Mouse (Mus musculus) embryonic facial prominence, embryonic 14.5 days (tissue): ENCODE data around the gene Iars. TPM values are rescaled to one million over a fixed set of nuclear protein-coding genes. Genes with fewer than 3 reads are reported as not detected.
A peak's percentile ranks its signal among the peaks of the same experiment; 100 is the strongest.

ENCODE experiments used
- ATAC-seq: fragments of 200-750 bp; cut with Nextera tagmentation; 2 replicates; pipeline ENCODE4 v1.8.0; 2017; ENCODE audit warnings: low read depth, moderate number of reproducible peaks, moderate TSS enrichment
- DNase-seq: peaks from one replicate; pipeline ENCODE4 v3.0.0-alpha.2; 2015; ENCODE audit warnings: low spot score
- H3K27ac ChIP-seq: fragments of 300-500 bp; sonication (generic); replicated peaks from 2 replicates; pipeline ENCODE4 v1.5.1; 2014; ENCODE audit warnings: low read depth, mild to moderate bottlenecking, low read length, moderate library complexity
- H3K27me3 ChIP-seq: fragments of 300-500 bp; sonication (generic); replicated peaks from 2 replicates; pipeline ENCODE4 v1.6.1; 2014; ENCODE audit warnings: low read length; ENCODE audit not compliant: control insufficient read depth, insufficient read depth
- H3K36me3 ChIP-seq: fragments of 300-500 bp; sonication (generic); 2 replicates; pipeline ENCODE4 v1.6.1; 2014; ENCODE audit warnings: low read length, mixed read lengths; ENCODE audit not compliant: control insufficient read depth, insufficient read depth
- H3K4me1 ChIP-seq: fragments of 300-500 bp; sonication (generic); 2 replicates; pipeline ENCODE4 v1.6.1; 2014; ENCODE audit warnings: antibody characterized with exemption, low read length; ENCODE audit not compliant: control insufficient read depth, insufficient read depth
- H3K4me2 ChIP-seq: fragments of 300-500 bp; sonication (generic); 2 replicates; pipeline ENCODE4 v1.6.1; 2014; ENCODE audit warnings: low read depth, mild to moderate bottlenecking, low read length, moderate library complexity, mixed read lengths
- H3K4me3 ChIP-seq: fragments of 300-500 bp; sonication (generic); 2 replicates; pipeline ENCODE4 v1.5.1; 2014; ENCODE audit warnings: low read depth, mild to moderate bottlenecking, low read length
- H3K9ac ChIP-seq: fragments of 300-500 bp; sonication (generic); 2 replicates; pipeline ENCODE4 v1.6.1; 2014; ENCODE audit warnings: low read depth, mild to moderate bottlenecking, low read length, moderate library complexity, mixed read lengths
- H3K9me3 ChIP-seq: fragments of 300-500 bp; sonication (generic); 2 replicates; pipeline ENCODE4 v1.6.1; 2016; ENCODE audit warnings: low read length; ENCODE audit not compliant: control insufficient read depth
- WGBS: fragments of 180-500 bp; shearing (Covaris S2); extraction: QIAGEN DNeasy Blood & Tissue Kit; methylation state at CpG from one replicate; pipeline ENCODE4 v1.1.7; 2014; 5-methylcytosine and 5-hydroxymethylcytosine counted together
- polyA plus RNA-seq: library from polyadenylated mRNA; unstranded; fragments of >200 nt; fragmentation: Nextera tagmentation; extraction: Ambion mirVana; gene quantifications from 2 replicates; pipeline ENCODE4 v1.2.1, GENCODE M21; 2014

Gene Iars
- polyA plus RNA-seq, result 67.0 and 75.0 TPM in 2 replicates

GRCm38 (mm10) chr13:49681351-49682232 lies at the start of gene Iars:
Gene Iars (plus strand): TSS chr13:49682100.
- peak; percentile 100 for ATAC-seq
- peak within 1 kb of the TSS; percentile 74; the same call in 1 of the 2 replicates for H3K27ac ChIP-seq
- peaks cover 23% of the 10 kb centered on the region for H3K36me3 ChIP-seq
- WGBS, result 5% methylated on average over 26 of the region's 26 CpGs
- peaks cover 13% of the 10 kb centered on the region; the same call in 1 of the 2 replicates for H3K4me1 ChIP-seq
- peak within 1 kb of the TSS; percentile 86 for H3K9ac ChIP-seq
- peak; percentile 98 for DNase-seq
- peak within 1 kb of the TSS; percentile 89 for H3K4me3 ChIP-seq
- H3K4me2 ChIP-seq, result peak within 1 kb of the TSS; percentile 88
- H3K27me3 ChIP-seq, result no peaks in the 10 kb centered on the region
- H3K9me3 ChIP-seq, result no peaks in the 10 kb centered on the region

- Histone ChIP-seq H3K27me3 (no peaks in the 10 kb centered on the region), H3K4me2 (no peak overlapping the region), H3K4me3 (no peak overlapping the region), H3K9ac (no peak overlapping the region), H3K27ac (no peak overlapping the region), H3K9me3 (no peaks in the 10 kb centered on the region), H3K36me3 (0 out of 2 replicates have a peak, but pooled peaks cover 3% of the 10 kb centered on the region), H3K4me1 (no peaks in the 10 kb centered on the region)
- DNase-seq (no peak), ATAC-seq (no peak)
- 89% methylated on average over 2 of the region's 2 CpGs for WGBS
Observed at GRCm38 (mm10) chr13:49639965-49640364, 41.9 kb upstream of the Iars start.

DNA sequence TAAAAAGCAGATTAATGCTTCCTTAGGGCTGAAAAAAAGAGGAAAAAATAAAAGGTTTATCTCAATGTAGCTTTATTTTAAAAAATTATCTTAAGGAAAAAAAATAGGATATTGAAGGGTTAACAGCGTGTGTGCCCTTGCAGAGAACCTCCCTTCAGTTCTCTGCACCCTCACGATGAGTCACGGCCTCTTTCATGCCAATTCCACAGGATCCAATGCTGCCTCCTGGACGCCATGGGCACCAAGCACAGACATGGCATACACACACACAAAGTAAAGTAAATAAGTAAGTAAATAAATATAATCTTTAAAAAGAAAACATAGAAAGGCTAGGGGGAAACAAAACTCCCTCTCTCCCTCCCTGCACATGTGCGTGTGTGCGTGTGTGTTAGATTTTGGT lies 39.2 kb upstream of the Iars start:
- H3K36me3 ChIP-seq, result no peaks in the 10 kb centered on the region
- WGBS, result 63% methylated on average over 6 of the region's 6 CpGs
- no peak for DNase-seq
- ATAC-seq, result no peak
- H3K4me2 ChIP-seq, result no peak overlapping the region
- no peak overlapping the region for H3K4me3 ChIP-seq
- no peaks in the 10 kb centered on the region for H3K9me3 ChIP-seq
- no peak overlapping the region for H3K27ac ChIP-seq
- no peaks in the 10 kb centered on the region for H3K4me1 ChIP-seq
- H3K27me3 ChIP-seq, result no peaks in the 10 kb centered on the region
- H3K9ac ChIP-seq, result no peak overlapping the region

DNA sequence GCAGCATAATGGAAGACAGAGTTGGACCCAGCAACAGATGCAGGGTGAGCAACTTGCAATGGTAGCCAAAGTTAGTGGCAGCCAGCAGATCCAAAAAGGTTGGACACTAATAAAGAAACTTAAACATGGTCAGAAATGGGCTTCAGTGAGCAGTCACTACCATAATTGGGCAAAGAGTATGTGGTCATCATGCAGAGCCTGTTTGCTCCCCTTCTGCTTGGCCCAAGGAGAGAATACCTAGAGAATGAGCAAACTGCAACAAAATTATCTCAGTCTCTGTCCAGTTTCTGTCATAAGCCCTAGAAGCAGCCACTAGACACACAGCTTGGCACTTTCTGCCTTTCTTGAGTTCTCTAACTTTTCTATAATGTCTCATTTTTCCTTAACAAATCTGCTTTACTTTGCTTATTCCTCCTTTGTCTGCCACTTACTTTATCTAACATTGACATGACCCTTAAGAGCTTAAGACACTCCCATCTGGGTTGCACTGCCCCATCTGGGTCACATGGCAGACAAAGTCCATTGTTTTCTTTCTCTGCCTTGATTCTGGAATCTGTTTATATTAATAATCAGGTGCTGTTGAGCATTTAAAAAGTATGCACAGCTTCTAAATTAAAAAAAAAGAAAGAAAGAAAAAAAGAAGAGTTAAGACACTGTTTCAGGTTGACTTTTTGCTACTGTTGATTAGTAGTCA lies 38.1 kb upstream of the Iars start:
- H3K4me2 ChIP-seq, result no peak overlapping the region
- H3K4me1 ChIP-seq, result no peaks in the 10 kb centered on the region
- H3K9ac ChIP-seq, result no peak overlapping the region
- DNase-seq (no peak), ATAC-seq (no peak)
- no peak overlapping the region for H3K4me3 ChIP-seq
- H3K36me3 ChIP-seq, result no peaks in the 10 kb centered on the region
- H3K27ac ChIP-seq, result no peak overlapping the region
- no peaks in the 10 kb centered on the region for H3K27me3 ChIP-seq
- no peaks in the 10 kb centered on the region for H3K9me3 ChIP-seq

- no peaks in the 10 kb centered on the region for H3K9me3 ChIP-seq
- H3K4me1 ChIP-seq, result no peaks in the 10 kb centered on the region
- peak; percentile 45 for DNase-seq
- H3K9ac ChIP-seq, result no peak overlapping the region
- no peak overlapping the region for H3K4me2 ChIP-seq
- peak; percentile 37; the same call in 1 of the 2 replicates for ATAC-seq
- H3K4me3 ChIP-seq, result no peak overlapping the region
- WGBS, result 64% methylated on average over 2 of the region's 2 CpGs
- H3K36me3 ChIP-seq, result no peaks in the 10 kb centered on the region
- H3K27me3 ChIP-seq, result no peaks in the 10 kb centered on the region
- H3K27ac ChIP-seq, result 0 out of 2 replicates have a peak overlapping the region, but pooled peaks have one; percentile 39
Observed at GRCm38 (mm10) chr13:49644731-49645529, 37.0 kb upstream of the Iars start.

GRCm38 (mm10) chr13:49646019-49646418 lies 35.9 kb upstream of the Iars start:
- Histone ChIP-seq H3K9me3 (no peaks in the 10 kb centered on the region), H3K4me3 (no peak overlapping the region), H3K9ac (no peak overlapping the region), H3K36me3 (no peaks in the 10 kb centered on the region), H3K4me1 (no peaks in the 10 kb centered on the region), H3K4me2 (no peak overlapping the region), H3K27me3 (no peaks in the 10 kb centered on the region), H3K27ac (no peak overlapping the region)
- DNase-seq (no peak), ATAC-seq (no peak)
- 82% methylated on average over 1 of the region's 1 CpGs for WGBS

DNA sequence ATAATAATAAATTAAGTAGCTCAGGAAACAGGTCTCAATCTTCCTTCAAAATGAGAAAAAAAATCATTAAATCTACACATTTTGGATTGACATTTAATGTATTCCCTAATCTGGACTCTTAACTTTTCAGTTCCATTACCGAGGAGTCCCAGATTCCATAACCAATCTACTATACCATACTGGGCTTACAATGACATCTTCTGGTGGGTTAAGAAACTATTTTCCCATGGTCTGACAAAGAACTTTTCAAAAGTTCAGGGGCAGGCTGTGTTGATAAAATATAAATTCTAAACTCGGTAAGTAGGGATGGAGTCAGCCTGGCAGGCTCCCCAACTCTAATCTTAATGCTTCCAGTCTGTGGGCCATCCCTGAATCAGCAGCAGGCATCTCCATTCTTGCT lies 30.8 kb upstream of the Iars start:
- WGBS, result 30% methylated on average over 2 of the region's 2 CpGs
- DNase-seq (peak; percentile 12), ATAC-seq (no peak)
- Histone ChIP-seq H3K27ac (no peak overlapping the region), H3K27me3 (no peaks in the 10 kb centered on the region), H3K9me3 (no peaks in the 10 kb centered on the region), H3K4me2 (peak overlapping the region; percentile 89), H3K9ac (no peak overlapping the region), H3K4me3 (no peak overlapping the region; the same call in 1 of the 2 replicates), H3K4me1 (peaks cover 13% of the 10 kb centered on the region; the same call in 1 of the 2 replicates), H3K36me3 (no peaks in the 10 kb centered on the region)

DNA sequence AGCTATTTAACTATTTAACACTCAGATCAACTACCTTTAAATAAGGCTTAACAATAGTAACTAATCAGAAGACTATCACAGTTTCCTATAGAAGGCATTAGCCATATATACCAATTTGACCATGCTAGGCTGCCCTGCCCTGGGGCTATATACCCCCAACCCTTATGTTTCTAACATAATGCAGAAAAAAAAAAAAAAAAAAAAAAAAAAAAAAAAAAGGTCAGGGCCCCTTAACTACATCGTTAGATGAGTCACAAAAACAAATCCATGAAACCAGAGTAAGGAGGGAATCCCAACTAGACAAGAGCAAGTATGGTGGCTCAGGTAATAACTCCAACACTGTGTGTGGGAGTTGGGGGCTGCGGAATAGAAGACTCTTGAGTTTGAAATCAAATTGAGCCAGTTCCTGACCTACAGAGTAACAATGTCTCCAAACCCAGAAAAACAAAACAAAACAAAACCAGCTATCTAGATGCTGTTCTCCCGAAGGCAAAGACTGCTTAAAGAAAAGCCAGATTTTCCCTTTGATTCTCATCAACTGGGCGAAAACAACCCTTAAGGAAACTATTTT lies 30.0 kb upstream of the Iars start:
- 2% methylated on average over 4 of the region's 4 CpGs for WGBS
- no peak overlapping the region for H3K27ac ChIP-seq
- no peak for DNase-seq

More for the DNA sequence above, 30.0 kb upstream of the Iars start:
- 0 out of 2 replicates have a peak, but pooled peaks cover 2% of the 10 kb centered on the region for H3K36me3 ChIP-seq
- ATAC-seq, result no peak
- H3K9ac ChIP-seq, result peak overlapping the region; percentile 67
- H3K27me3 ChIP-seq, result no peaks in the 10 kb centered on the region
- peak overlapping the region; percentile 89 for H3K4me2 ChIP-seq
- peak overlapping the region; percentile 63 for H3K4me3 ChIP-seq
- H3K9me3 ChIP-seq, result no peaks in the 10 kb centered on the region
- H3K4me1 ChIP-seq, result peaks cover 13% of the 10 kb centered on the region; the same call in 1 of the 2 replicates
